Mouse (Mus musculus): ENCODE measurements around the gene Myo18a.
A peak's percentile ranks its signal among the peaks of the same experiment; 100 is the strongest.

The Myo18a gene

GRCm38 (mm10) chr11:77901775-77902355 is 138.8 kb downstream of the Myo18a start:
- DNase-seq = no peak

DNA sequence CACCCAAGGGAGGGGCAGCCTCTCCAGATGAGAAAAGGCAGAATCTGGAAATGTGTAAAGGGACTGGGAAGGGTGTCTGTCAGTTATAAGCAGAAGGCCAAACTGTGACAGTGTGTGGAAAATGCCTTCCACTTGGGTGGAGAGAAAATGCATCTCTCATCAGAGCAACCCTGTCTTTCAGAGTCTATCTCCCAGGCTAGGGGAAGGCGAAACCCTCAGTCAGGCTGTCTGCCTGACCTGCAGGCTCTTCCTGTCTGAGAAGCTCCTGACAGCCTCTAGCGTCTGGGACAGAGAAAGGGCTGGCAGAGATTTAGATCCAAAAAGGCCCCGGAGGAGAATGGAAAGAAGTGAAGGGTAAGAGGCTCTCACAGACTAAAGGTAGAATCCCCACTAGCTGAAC is 140.7 kb downstream of the Myo18a start:
- DNase-seq = no peak

DNA sequence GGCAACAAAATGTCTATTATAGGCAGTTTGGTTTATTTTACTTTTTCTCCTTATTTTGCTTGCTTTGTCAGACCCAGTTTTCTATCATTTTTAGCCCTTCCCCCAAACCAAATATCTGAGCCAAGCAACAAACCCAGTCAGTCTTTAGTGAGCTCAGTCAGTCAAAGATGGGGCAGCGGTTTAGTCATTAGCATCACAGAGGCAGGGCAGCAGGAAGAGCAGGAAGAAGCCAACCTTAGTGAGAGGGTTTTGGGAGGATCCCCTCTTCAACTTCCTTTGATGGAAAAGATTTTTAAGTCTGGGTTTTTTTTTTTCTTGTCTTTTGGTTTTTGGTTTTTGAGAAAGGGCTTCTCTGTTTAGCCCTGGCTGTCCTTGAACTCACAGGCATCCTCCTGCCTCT is 141.7 kb downstream of the Myo18a start:
- DNase-seq = no peak

- DNase-seq = peak; percentile 24
Measured at GRCm38 (mm10) chr11:77906097-77906687, 143.1 kb downstream of the Myo18a start.

- DNase-seq = no peak
Measured at GRCm38 (mm10) chr11:77906747-77907174, 143.7 kb downstream of the Myo18a start.

GRCm38 (mm10) chr11:77908468-77908867 is 145.4 kb downstream of the Myo18a start:
- DNase-seq = peak; percentile 20

GRCm38 (mm10) chr11:77909376-77909775 is 146.3 kb downstream of the Myo18a start:
- no peak for DNase-seq

DNA sequence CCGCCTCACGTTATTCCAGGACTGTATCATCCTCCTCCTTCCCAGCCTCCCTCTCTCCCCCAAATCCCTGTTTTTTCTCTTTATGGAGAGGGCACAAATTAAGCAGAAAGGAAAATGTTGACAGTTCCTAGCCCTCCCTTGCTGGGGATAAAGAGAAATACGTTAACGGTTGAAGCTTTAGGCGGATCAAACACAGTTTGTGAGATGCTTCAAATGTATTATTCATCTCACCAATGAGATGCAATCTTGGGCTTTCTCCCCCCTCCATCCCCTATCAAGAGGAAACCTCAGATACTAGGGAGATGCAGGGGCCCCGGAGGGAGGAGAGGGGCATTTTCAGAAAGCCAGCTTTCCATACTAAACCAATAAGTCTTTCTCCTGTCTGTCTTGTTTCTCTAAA is 146.7 kb downstream of the Myo18a start:
- DNase-seq = no peak

DNA sequence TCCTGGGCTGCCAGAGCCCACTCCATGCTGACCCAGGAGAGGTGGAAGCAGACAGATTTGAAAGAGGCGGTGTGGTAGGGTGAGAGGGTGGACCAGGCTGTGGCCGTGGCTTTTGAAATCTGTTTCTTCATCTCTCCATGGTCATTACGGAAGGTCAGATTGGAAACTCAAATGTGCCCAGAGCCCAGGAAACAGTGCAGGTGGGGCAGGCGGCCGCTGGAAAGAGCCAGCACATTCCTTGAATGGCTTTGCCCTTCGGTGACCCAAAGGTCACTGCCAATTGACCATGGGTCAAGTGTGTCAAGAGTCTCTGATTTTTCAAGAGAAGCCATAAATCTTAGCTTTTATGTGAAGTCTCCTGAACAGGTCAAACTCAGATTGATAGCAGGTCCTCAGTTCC is 150.5 kb downstream of the Myo18a start:
- DNase-seq = no peak

GRCm38 (mm10) chr11:77914598-77915260 is 151.7 kb downstream of the Myo18a start:
- DNase-seq = no peak

Data from lung, postnatal 14 days (tissue).